ENCODE assay signal across 23 mouse cellular contexts in genomic region chr1:170898413-170899075, GRCm38 (mm10). TPM values are rescaled to one million over a fixed set of nuclear protein-coding genes. Genes with fewer than 3 reads are reported as not detected.
DNase-seq lines count a peak whose midpoint lies in the region; ATAC-seq and TF ChIP-seq lines count a peak whose summit lies in the region.
"Had no signal": no experiment of that assay in that cellular context is flagged by ENCODE, and none has a peak within 500 bp of the region (broad histone marks: within the 10 kb centered on the region; RNA-seq: fewer than 3 reads in every experiment).

No protein-coding gene starts in this region.

- TF ChIP-seq RAD21 in CH12.LX (IDR thresholded peaks at IDR 0.05; ENCODE audit: low read depth, low read length), result no peak

- no peaks in the 10 kb centered on the region for H3K9me3 ChIP-seq in lung, postnatal 0 days (ENCODE audit: low read length)
- H3K9me3 ChIP-seq in CH12.LX (replicated peaks; ENCODE audit: low read length), result no peaks in the 10 kb centered on the region
- H3K9me3 ChIP-seq: hindbrain, embryonic 12.5 days; limb, embryonic 15.5 days; midbrain, embryonic 15.5 days had no signal

- no peak overlapping the region for H3K4me3 ChIP-seq in lung, postnatal 0 days (ENCODE audit: low read depth, low read length)
- peak overlapping the region in 2 of 3 experiments; percentile 22 to 32 for H3K4me3 ChIP-seq in CH12.LX (replicated peaks in 1 of 3; ENCODE audit: low read depth in 2 of 3, low read length in 2 of 3, poor library complexity in 1 of 3)
- peak overlapping the region; percentile 36 for H3K4me3 ChIP-seq in bone marrow macrophage, adult 2 months (ENCODE audit: insufficient read depth, low read length)
- H3K4me3 ChIP-seq: hindbrain, embryonic 12.5 days; limb, embryonic 15.5 days; midbrain, embryonic 15.5 days had no signal

- in situ Hi-C loops in CH12.LX (cut with MboI; ENCODE audit: low pct_ligation_motif_present, low pct_unique_long_range_greater_than_20kb, low sequenced_read_pairs), result loop anchor here (5.0 to 10.0 kb wide), 2 partner anchors 214 to 326 kb away; partner anchors contain the start of genes Apoa2, Cfap126 and Tomm40l

- DNase-seq in lung, postnatal 0 days (ENCODE audit: low spot score), result no peak
- no peak for DNase-seq in lung, postnatal 14 days
- peak; percentile 67 for DNase-seq in CH12.LX (ENCODE audit: extremely low read depth)
- no peak for DNase-seq in thymus, postnatal 36 days
- DNase-seq in right cerebral cortex, postnatal 25 days, result no peak
- DNase-seq: adrenal gland, adult 8-10 months; cerebellum, adult 9-10 months; kidney, adult 8-10 months; kidney, postnatal 36 days; right cerebral cortex, adult 18-20 months; thymus, postnatal 14 days had no signal

- no peaks in the 10 kb centered on the region for H3K4me1 ChIP-seq in lung, postnatal 0 days (ENCODE audit: insufficient read depth, low read depth, low read length)
- peaks cover 14 to 54% of the 10 kb centered on the region in 2 experiments for H3K4me1 ChIP-seq in CH12.LX (ENCODE audit: control insufficient read depth in 1 of 2, insufficient read depth in 2 of 2)
- peaks cover 44% of the 10 kb centered on the region for H3K4me1 ChIP-seq in bone marrow macrophage, adult 2 months (ENCODE audit: control insufficient read depth, insufficient read depth, low read length)
- H3K4me1 ChIP-seq: hindbrain, embryonic 12.5 days; midbrain, embryonic 15.5 days had no signal

- ATAC-seq in lung, postnatal 0 days, result peak; percentile 33; the same call in 1 of the 2 replicates
- peak; percentile 72 for ATAC-seq in monocyte, adult 5-6 weeks (replicated peaks; ENCODE audit: insufficient number of reproducible peaks, low FRiP score, low TSS enrichment, poor library complexity, severe bottlenecking)
- ATAC-seq: CD4-positive, CD25-positive, alpha-beta regulatory T cell, adult 4 months; inflammation-experienced regulatory T-cells, adult 6 months; midbrain, embryonic 15.5 days had no signal

- H3K36me3 ChIP-seq in lung, postnatal 0 days (ENCODE audit: insufficient read depth, low read length), result no peaks in the 10 kb centered on the region
- H3K36me3 ChIP-seq in CH12.LX (replicated peaks in 1 of 2; ENCODE audit: control insufficient read depth in 1 of 2, insufficient read depth in 1 of 2, low read length in 1 of 2), result no peaks in the 10 kb centered on the region
- H3K36me3 ChIP-seq: hindbrain, embryonic 12.5 days; limb, embryonic 15.5 days; midbrain, embryonic 15.5 days had no signal

- no peaks in the 10 kb centered on the region for H3K27me3 ChIP-seq in lung, postnatal 0 days (replicated peaks; ENCODE audit: insufficient read depth, low read length)
- H3K27me3 ChIP-seq in CH12.LX (replicated peaks), result no peaks in the 10 kb centered on the region
- H3K27me3 ChIP-seq: midbrain, embryonic 15.5 days had no signal

- H3K79me2 ChIP-seq in CH12.LX (replicated peaks; ENCODE audit: control insufficient read depth, extremely low read depth, insufficient read depth, poor library complexity, severe bottlenecking), result no peaks in the 10 kb centered on the region

- H3K4me2 ChIP-seq in lung, postnatal 0 days (replicated peaks; ENCODE audit: low read depth, low read length), result no peak overlapping the region
- H3K4me2 ChIP-seq in CH12.LX (ENCODE audit: insufficient read depth, low read depth, poor library complexity, severe bottlenecking), result peak overlapping the region; percentile 87
- H3K4me2 ChIP-seq: hindbrain, embryonic 12.5 days; limb, embryonic 15.5 days; midbrain, embryonic 15.5 days had no signal

- peak; percentile 45; the same call in 1 of the 2 replicates for TF ChIP-seq POLR2A in CH12.LX (IDR thresholded peaks at IDR 0.05; ENCODE audit: low read depth, low read length)
- TF ChIP-seq POLR2A in bone marrow macrophage, adult 2 months (IDR thresholded peaks at IDR 0.05; ENCODE audit: borderline replicate concordance, low read depth, low read length), result no peak

- no peak overlapping the region for H3K9ac ChIP-seq in lung, postnatal 0 days (replicated peaks; ENCODE audit: low read depth)
- peak overlapping the region; percentile 75 for H3K9ac ChIP-seq in CH12.LX (ENCODE audit: insufficient read depth, low read depth)
- H3K9ac ChIP-seq: hindbrain, embryonic 12.5 days; limb, embryonic 15.5 days; midbrain, embryonic 15.5 days had no signal

- dilution Hi-C loops in CH12.LX (cut with MboI; ENCODE audit: extremely low pct_ligation_motif_present, extremely low pct_unique_long_range_greater_than_20kb, low sequenced_read_pairs), result no loop called here

- no peak for TF ChIP-seq CTCF in lung, postnatal 0 days (IDR thresholded peaks at IDR 0.05)
- no peak for TF ChIP-seq CTCF in CH12.LX (conservative IDR thresholded peaks at IDR 0.05 in 1 of 2, IDR thresholded peaks at IDR 0.05 in 1 of 2; ENCODE audit: low read depth in 2 of 2, low read length in 2 of 2)
- TF ChIP-seq CTCF in bone marrow macrophage, adult 2 months (IDR thresholded peaks at IDR 0.05; ENCODE audit: low read depth, low read length), result no peak

- TF ChIP-seq EP300 in lung, postnatal 0 days (IDR thresholded peaks at IDR 0.05), result no peak
- peak; percentile 91 for TF ChIP-seq EP300 in CH12.LX (IDR thresholded peaks at IDR 0.05; ENCODE audit: low read length)

- no peak overlapping the region for H3K27ac ChIP-seq in lung, postnatal 0 days (ENCODE audit: low read length)
- H3K27ac ChIP-seq in CH12.LX (ENCODE audit: insufficient read depth, low read depth), result peak overlapping the region; percentile 95
- peak overlapping the region; percentile 94 for H3K27ac ChIP-seq in bone marrow macrophage, adult 2 months (ENCODE audit: insufficient read depth, low read depth, low read length)
- H3K27ac ChIP-seq: hindbrain, embryonic 12.5 days; limb, embryonic 15.5 days; midbrain, embryonic 15.5 days had no signal

- 44% methylated on average over 16 of the region's 16 CpGs for WGBS in lung, postnatal 0 days

TF ChIP-seq in CH12.LX, 34 proteins besides CTCF, POLR2A, EP300 and RAD21 (continues in another document):
- peak; percentile 76 for TF ChIP-seq TCF12 (IDR thresholded peaks at IDR 0.05; ENCODE audit: low read depth, low read length)
- TF ChIP-seq POLR2AphosphoS2 (IDR thresholded peaks at IDR 0.05; ENCODE audit: low read depth, low read length), result no peak; the same call in 1 of the 2 replicates
- TF ChIP-seq TBP (conservative IDR thresholded peaks at IDR 0.05; ENCODE audit: low read depth, low read length), result peak; percentile 64
- no peak for TF ChIP-seq MYC (IDR thresholded peaks at IDR 0.05; ENCODE audit: low read depth, low read length)
- no peak; the same call in 1 of the 2 replicates for TF ChIP-seq JUND (conservative IDR thresholded peaks at IDR 0.05; ENCODE audit: low read depth, low read length)
- peak; percentile 86 for TF ChIP-seq MEF2A (IDR thresholded peaks at IDR 0.05; ENCODE audit: borderline replicate concordance, low read depth, low read length)
- no peak for TF ChIP-seq E2F4 (IDR thresholded peaks at IDR 0.05; ENCODE audit: insufficient replicate concordance, low read depth, low read length)
- peak; percentile 80 for TF ChIP-seq JUN (IDR thresholded peaks at IDR 0.05; ENCODE audit: insufficient read depth, low read depth, low read length)
- peak; percentile 68 for TF ChIP-seq ETS1 (conservative IDR thresholded peaks at IDR 0.05; ENCODE audit: low read depth, low read length)
- TF ChIP-seq NELFE (IDR thresholded peaks at IDR 0.05; ENCODE audit: low read depth, low read length), result peak; percentile 8; the same call in 1 of the 2 replicates
- TF ChIP-seq MXI1 (IDR thresholded peaks at IDR 0.05; ENCODE audit: low read depth, low read length), result peak; percentile 63
- TF ChIP-seq SIN3A (IDR thresholded peaks at IDR 0.05; ENCODE audit: low read length), result peak; percentile 87
- TF ChIP-seq CHD2 (IDR thresholded peaks at IDR 0.05; ENCODE audit: low read length), result peak; percentile 40; the same call in 1 of the 2 replicates

RNA-seq across cellular contexts. Expression of gene Dusp12, which starts 13.2 kb away (rescaled TPM):
- 22.5 and 23.2 TPM in 2 replicates for polyA plus RNA-seq in lung, postnatal 0 days (2015; fragmentation: Nextera tagmentation; extraction: Ambion mirVana)
- 30.9 and 37.2 TPM in 2 replicates for total RNA-seq in CH12.LX (2012; rRNA removed)
- 41.7 and 49.4 TPM in 2 replicates for total RNA-seq in CH12.LX (2014; rRNA removed)
- 30.4 and 36.5 TPM in 2 replicates for polyA plus RNA-seq in CH12.LX (2012; ENCODE audit: insufficient read length, low read depth)
- polyA plus RNA-seq in bone marrow macrophage, adult 2 months (2012; ENCODE audit: insufficient read depth, insufficient read length, missing spikeins), result 11.2 and 16.8 TPM in 2 replicates
- total RNA-seq in monocyte, adult 5-6 weeks (2017), result 7.0 to 16.2 TPM (median 9.7 TPM) in 3 replicates

RNA-seq across cellular contexts. Expression of gene Gm26620, which starts 13.7 kb away (rescaled TPM):
- polyA plus RNA-seq in lung, postnatal 0 days (2015; fragmentation: Nextera tagmentation; extraction: Ambion mirVana), result 0.46 and 0.79 TPM in 2 replicates
- total RNA-seq in CH12.LX (2012; rRNA removed), result 4.2 and 5.7 TPM in 2 replicates
- total RNA-seq in CH12.LX (2014; rRNA removed), result 0.52 and 0.99 TPM in 2 replicates
- polyA plus RNA-seq in CH12.LX (2012; ENCODE audit: insufficient read length, low read depth), result 1.2 and 1.9 TPM in 2 replicates
- not detected in 2 replicates for polyA plus RNA-seq in bone marrow macrophage, adult 2 months (2012; ENCODE audit: insufficient read depth, insufficient read length, missing spikeins)
- total RNA-seq in monocyte, adult 5-6 weeks (2017), result 0.97 TPM in 1 of 3 replicates, not detected in the others
- polyA plus RNA-seq: CD4-positive, CD25-positive, alpha-beta regulatory T cell, adult 4 months; hindbrain, embryonic 12.5 days had no signal

RNA-seq across cellular contexts. Expression of gene Fcrlb, which starts 14.2 kb away (rescaled TPM):
- 0.26 TPM in 1 of 2 replicates, not detected in the other for polyA plus RNA-seq in lung, postnatal 0 days (2015; fragmentation: Nextera tagmentation; extraction: Ambion mirVana)
- total RNA-seq in CH12.LX (2012; rRNA removed) (not detected in 2 replicates), CH12.LX (2014; rRNA removed) (not detected in 2 replicates)
- polyA plus RNA-seq in CH12.LX (2012; ENCODE audit: insufficient read length, low read depth), result not detected in 2 replicates
- 0.63 TPM in 1 of 2 replicates, not detected in the other for polyA plus RNA-seq in bone marrow macrophage, adult 2 months (2012; ENCODE audit: insufficient read depth, insufficient read length, missing spikeins)
- 0.43 TPM in 1 of 3 replicates, not detected in the others for total RNA-seq in monocyte, adult 5-6 weeks (2017)
- total RNA-seq: adrenal gland, adult 8-10 months; gastrocnemius, adult 8-10 months; heart, postnatal 10 days had no signal
- polyA plus RNA-seq: CD4-positive, CD25-positive, alpha-beta regulatory T cell, adult 4 months; embryonic facial prominence, embryonic 14.5 days; hindbrain, embryonic 12.5 days; inflammation-experienced regulatory T-cells, adult 6 months had no signal

RNA-seq across cellular contexts. Expression of gene Fcrla, which starts 28.8 kb away (rescaled TPM):
- 0.67 and 0.76 TPM in 2 replicates for polyA plus RNA-seq in lung, postnatal 0 days (2015; fragmentation: Nextera tagmentation; extraction: Ambion mirVana)
- total RNA-seq in CH12.LX (2012; rRNA removed) (10.6 and 18.5 TPM in 2 replicates), CH12.LX (2014; rRNA removed) (30.6 and 34.8 TPM in 2 replicates)
- polyA plus RNA-seq in CH12.LX (2012; ENCODE audit: insufficient read length, low read depth), result 15.4 and 17.7 TPM in 2 replicates
- 0.84 TPM in 1 of 2 replicates, not detected in the other for polyA plus RNA-seq in bone marrow macrophage, adult 2 months (2012; ENCODE audit: insufficient read depth, insufficient read length, missing spikeins)
- 25.8 to 50.1 TPM (median 35.3 TPM) in 3 replicates for total RNA-seq in monocyte, adult 5-6 weeks (2017)
- total RNA-seq: gastrocnemius, adult 8-10 months; layer of hippocampus, postnatal 25 days; left cerebral cortex, postnatal 25 days had no signal
- polyA plus RNA-seq: embryonic facial prominence, embryonic 14.5 days; hindbrain, embryonic 12.5 days; midbrain, embryonic 15.5 days had no signal

RNA-seq across cellular contexts. Expression of gene Atf6, which starts 31.0 kb away (rescaled TPM):
- 10.8 and 11.0 TPM in 2 replicates for polyA plus RNA-seq in lung, postnatal 0 days (2015; fragmentation: Nextera tagmentation; extraction: Ambion mirVana)
- 35.3 and 37.6 TPM in 2 replicates for total RNA-seq in CH12.LX (2012; rRNA removed)
- total RNA-seq in CH12.LX (2014; rRNA removed), result 33.8 and 35.9 TPM in 2 replicates
- polyA plus RNA-seq in CH12.LX (2012; ENCODE audit: insufficient read length, low read depth), result 42.7 and 47.0 TPM in 2 replicates
- 36.4 and 43.1 TPM in 2 replicates for polyA plus RNA-seq in bone marrow macrophage, adult 2 months (2012; ENCODE audit: insufficient read depth, insufficient read length, missing spikeins)
- 45.8 to 71.9 TPM (median 49.6 TPM) in 3 replicates for total RNA-seq in monocyte, adult 5-6 weeks (2017)
